Mouse (Mus musculus): ENCODE measurements around the gene Lrrn2. TPM values are rescaled to one million over a fixed set of nuclear protein-coding genes. Genes with fewer than 3 reads are reported as not detected.
"Not testable (repeated sequence)": the region's sequence is repeated elsewhere in the genome, so short reads cannot be mapped to it uniquely, and the experiment has no call there.

The Lrrn2 gene
- polyA plus RNA-seq, 1 experiment from 2014 or later = 5.5 TPM

GRCm38 (mm10) chr1:132945826-132946225 lies 65.8 kb downstream of the Lrrn2 start:
- 10% methylated on average over 8 of the region's 8 CpGs for WGBS
- H3K4me1 ChIP-seq = peaks cover 11% of the 10 kb centered on the region
- H3K9me3 ChIP-seq = no peaks in the 10 kb centered on the region
- H3K36me3 ChIP-seq = no peaks in the 10 kb centered on the region
- no peak for ATAC-seq (ENCODE audit: low FRiP score, low read depth)
- no peak overlapping the region for H3K4me3 ChIP-seq
- no peak overlapping the region for H3K27ac ChIP-seq
- H3K27me3 ChIP-seq = peaks cover 88% of the 10 kb centered on the region
- no peak overlapping the region for H3K4me2 ChIP-seq (replicated peaks)
- H3K9ac ChIP-seq = no peak overlapping the region

GRCm38 (mm10) chr1:132947811-132948210 lies 67.7 kb downstream of the Lrrn2 start:
- ATAC-seq (ENCODE audit: low FRiP score, low read depth) = no peak
- H3K27ac ChIP-seq = no peak overlapping the region
- no peaks in the 10 kb centered on the region for H3K9me3 ChIP-seq
- no peak overlapping the region for H3K9ac ChIP-seq
- no peaks in the 10 kb centered on the region for H3K36me3 ChIP-seq
- peaks cover 79% of the 10 kb centered on the region for H3K27me3 ChIP-seq
- WGBS = 53% methylated on average over 7 of the region's 7 CpGs
- peaks cover 11% of the 10 kb centered on the region for H3K4me1 ChIP-seq
- no peak overlapping the region for H3K4me2 ChIP-seq (replicated peaks)
- H3K4me3 ChIP-seq = no peak overlapping the region

DNA sequence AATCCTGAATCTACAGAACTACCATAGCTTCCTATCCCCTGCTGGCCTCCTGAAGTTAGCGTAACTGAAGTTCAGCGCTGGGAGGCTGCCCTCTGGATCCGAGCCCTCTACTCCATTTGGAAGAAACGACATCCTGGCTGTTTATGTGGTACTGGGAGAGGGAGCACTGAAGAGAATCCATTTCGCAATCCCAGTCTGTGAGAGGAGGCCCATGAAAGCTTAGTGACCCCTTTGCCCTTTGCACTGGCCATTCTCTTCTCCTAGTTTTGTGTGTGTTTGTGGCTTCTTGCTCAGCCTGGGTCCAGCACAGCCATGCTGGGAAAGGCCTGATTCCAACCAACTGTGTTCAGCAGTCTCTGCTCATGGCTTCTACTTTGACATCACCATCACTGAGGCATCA lies 76.7 kb downstream of the Lrrn2 start:
- no peak overlapping the region for H3K4me2 ChIP-seq (replicated peaks)
- ATAC-seq (ENCODE audit: low FRiP score, low read depth) = no peak
- no peaks in the 10 kb centered on the region for H3K9me3 ChIP-seq
- no peak overlapping the region for H3K9ac ChIP-seq
- no peaks in the 10 kb centered on the region for H3K4me1 ChIP-seq
- H3K27ac ChIP-seq = no peak overlapping the region
- no peaks in the 10 kb centered on the region for H3K36me3 ChIP-seq
- peaks cover 30% of the 10 kb centered on the region for H3K27me3 ChIP-seq
- H3K4me3 ChIP-seq = no peak overlapping the region
- WGBS = 86% methylated on average over 5 of the region's 5 CpGs

DNA sequence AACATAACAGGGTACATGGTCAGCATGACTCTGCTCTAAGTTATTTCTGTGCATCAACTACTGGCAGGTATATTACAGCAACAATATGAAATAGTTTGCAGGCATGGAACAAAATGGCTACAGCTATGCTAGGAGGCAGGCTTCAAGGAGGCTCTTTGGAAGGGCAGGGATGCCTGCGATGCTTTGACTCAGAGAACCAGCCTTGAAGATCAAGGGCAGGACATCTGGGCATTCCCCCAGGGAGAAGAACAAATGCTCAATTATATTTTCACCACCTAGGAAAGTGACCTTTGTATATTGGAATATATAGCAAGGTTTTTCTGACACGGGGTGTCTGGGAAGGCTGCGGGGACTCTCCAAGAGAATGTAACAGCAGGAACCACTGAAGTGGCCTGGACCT lies 81.7 kb downstream of the Lrrn2 start:
- Histone ChIP-seq H3K27ac (no peak overlapping the region), H3K27me3 (peaks cover 16% of the 10 kb centered on the region), H3K4me1 (no peaks in the 10 kb centered on the region), H3K4me3 (no peak overlapping the region), H3K9me3 (no peaks in the 10 kb centered on the region), H3K9ac (no peak overlapping the region), H3K4me2 (replicated peaks) (no peak overlapping the region), H3K36me3 (no peaks in the 10 kb centered on the region)
- WGBS = 87% methylated on average over 3 of the region's 3 CpGs
- no peak for ATAC-seq (ENCODE audit: low FRiP score, low read depth)

- no peak overlapping the region for H3K27ac ChIP-seq
- no peaks in the 10 kb centered on the region for H3K9me3 ChIP-seq
- no peak for ATAC-seq (ENCODE audit: low FRiP score, low read depth)
- no peak overlapping the region for H3K9ac ChIP-seq
- no peaks in the 10 kb centered on the region for H3K4me1 ChIP-seq
- H3K4me3 ChIP-seq = no peak overlapping the region
- H3K4me2 ChIP-seq (replicated peaks) = no peak overlapping the region
- WGBS = 65% methylated on average over 2 of the region's 2 CpGs
- H3K36me3 ChIP-seq = no peaks in the 10 kb centered on the region
- H3K27me3 ChIP-seq = peaks cover 5% of the 10 kb centered on the region; the same call in 1 of the 2 replicates
These were observed 84.0 kb downstream of the Lrrn2 start for GRCm38 (mm10) chr1:132964106-132964505.

DNA sequence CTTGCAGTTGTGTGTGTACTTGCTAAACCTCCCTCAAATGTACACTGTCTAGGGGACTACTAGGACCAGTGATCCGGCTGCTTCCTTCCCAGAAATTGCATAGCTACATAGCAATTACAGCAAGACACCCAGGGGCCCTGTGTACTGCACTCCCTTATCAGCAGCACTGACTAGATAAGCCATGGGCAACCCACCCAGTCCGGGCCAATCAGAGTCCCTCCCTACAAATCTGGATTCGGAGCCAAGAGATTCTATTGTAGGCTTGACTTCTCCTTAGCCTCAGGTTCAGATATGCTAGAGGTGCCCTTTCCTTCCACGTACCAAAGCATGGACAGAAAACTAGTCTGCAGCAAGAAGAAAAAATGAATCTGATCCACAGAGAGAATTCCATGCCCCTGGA lies 84.6 kb downstream of the Lrrn2 start:
- H3K27ac ChIP-seq = no peak overlapping the region

DNA sequence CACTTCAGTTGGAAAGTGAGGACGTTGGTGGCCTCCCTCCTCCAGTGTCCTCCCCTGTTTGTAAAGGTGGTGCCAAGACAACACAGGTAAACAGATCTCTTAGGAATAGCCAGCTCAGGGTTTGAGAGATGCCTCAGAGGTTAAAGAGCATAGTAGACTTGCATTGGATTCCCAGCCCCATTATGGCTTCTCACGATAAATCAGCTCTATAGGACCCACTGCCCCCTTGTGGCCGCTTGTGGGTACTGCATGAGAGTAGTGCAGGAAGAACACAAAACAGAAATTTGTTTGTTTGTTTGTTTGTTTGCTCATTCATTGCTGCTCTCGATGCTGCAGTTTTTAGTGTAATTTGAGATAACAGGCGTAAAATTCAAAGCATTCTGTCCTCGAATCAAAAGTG lies 88.6 kb downstream of the Lrrn2 start:
- Histone ChIP-seq H3K36me3 (no peaks in the 10 kb centered on the region), H3K4me3 (no peak overlapping the region), H3K27me3 (peaks cover 5% of the 10 kb centered on the region; the same call in 1 of the 2 replicates), H3K9ac (no peak overlapping the region), H3K4me2 (replicated peaks) (no peak overlapping the region), H3K27ac (no peak overlapping the region), H3K4me1 (no peaks in the 10 kb centered on the region), H3K9me3 (no peaks in the 10 kb centered on the region)
- 30% methylated on average over 6 of the region's 6 CpGs for WGBS
- ATAC-seq (ENCODE audit: low FRiP score, low read depth) = no peak

More for the DNA sequence above, 84.6 kb downstream of the Lrrn2 start:
- WGBS = 82% methylated on average over 4 of the region's 4 CpGs
- Histone ChIP-seq H3K9ac (no peak overlapping the region), H3K4me3 (no peak overlapping the region), H3K9me3 (no peaks in the 10 kb centered on the region), H3K36me3 (no peaks in the 10 kb centered on the region), H3K27me3 (peaks cover 5% of the 10 kb centered on the region; the same call in 1 of the 2 replicates), H3K4me2 (replicated peaks) (no peak overlapping the region), H3K4me1 (no peaks in the 10 kb centered on the region)
- ATAC-seq (ENCODE audit: low FRiP score, low read depth) = no peak

DNA sequence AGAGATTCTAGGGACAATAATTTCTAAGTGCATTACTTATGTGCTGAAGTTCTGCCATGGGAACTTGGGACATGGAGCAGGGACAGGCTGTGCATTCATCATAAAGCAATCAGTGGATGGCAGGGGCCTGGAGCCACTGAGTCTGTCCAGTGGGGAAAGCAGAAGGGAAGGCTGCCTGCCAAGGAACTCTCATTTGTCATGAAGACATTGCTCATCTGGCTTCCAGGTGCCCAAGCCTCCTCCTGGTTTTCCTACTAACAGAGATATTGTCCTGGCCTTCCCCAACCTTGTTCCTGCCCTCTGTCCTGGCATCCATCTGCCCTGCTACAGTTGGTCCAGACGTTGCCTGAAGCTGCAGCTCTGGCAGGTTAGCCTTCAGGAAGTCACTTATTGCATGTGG lies 97.3 kb downstream of the Lrrn2 start:
- ATAC-seq (ENCODE audit: low FRiP score, low read depth) = no peak
- Histone ChIP-seq H3K27ac (no peak overlapping the region), H3K27me3 (no peaks in the 10 kb centered on the region), H3K9ac (no peak overlapping the region), H3K4me1 (0 out of 2 replicates have a peak, but pooled peaks cover 6% of the 10 kb centered on the region), H3K4me3 (no peak overlapping the region), H3K9me3 (no peaks in the 10 kb centered on the region), H3K4me2 (replicated peaks) (no peak overlapping the region), H3K36me3 (peaks cover 27% of the 10 kb centered on the region)
- WGBS = 64% methylated on average over 1 of the region's 1 CpGs

GRCm38 (mm10) chr1:132981232-132981631 lies 101.2 kb downstream of the Lrrn2 start:
- peaks cover 59% of the 10 kb centered on the region for H3K36me3 ChIP-seq
- no peak for ATAC-seq (ENCODE audit: low FRiP score, low read depth)
- WGBS = 93% methylated on average over 6 of the region's 6 CpGs

GRCm38 (mm10) chr1:132982728-132983127 lies 102.7 kb downstream of the Lrrn2 start:
- Histone ChIP-seq H3K4me3 (no peak overlapping the region), H3K9me3 (no peaks in the 10 kb centered on the region), H3K4me2 (replicated peaks) (no peak overlapping the region), H3K4me1 (no peaks in the 10 kb centered on the region), H3K27ac (no peak overlapping the region), H3K9ac (no peak overlapping the region), H3K27me3 (no peaks in the 10 kb centered on the region), H3K36me3 (peaks cover 70% of the 10 kb centered on the region)
- ATAC-seq (ENCODE audit: low FRiP score, low read depth) = no peak
- WGBS = 63% methylated on average over 7 of the region's 7 CpGs

More at GRCm38 (mm10) chr1:132981232-132981631, 101.2 kb downstream of the Lrrn2 start:
- Histone ChIP-seq H3K9me3 (no peaks in the 10 kb centered on the region), H3K4me3 (no peak overlapping the region), H3K27ac (no peak overlapping the region), H3K9ac (no peak overlapping the region), H3K4me1 (no peaks in the 10 kb centered on the region), H3K27me3 (no peaks in the 10 kb centered on the region), H3K4me2 (replicated peaks) (no peak overlapping the region)

- H3K4me2 ChIP-seq (replicated peaks); H3K27ac ChIP-seq; H3K9me3 ChIP-seq; H3K4me1 ChIP-seq; ATAC-seq (ENCODE audit: low FRiP score, low read depth); H3K9ac ChIP-seq; H3K4me3 ChIP-seq; H3K27me3 ChIP-seq: not testable (repeated sequence)
- peaks cover 90% of the 10 kb centered on the region for H3K36me3 ChIP-seq
- WGBS = 60% methylated on average over 12 of the region's 12 CpGs
These were observed 108.7 kb downstream of the Lrrn2 start for GRCm38 (mm10) chr1:132988556-132989459.
